Comparison of ENCODE assay signal across 17 mouse cellular contexts in genomic region chr17:75101994-75102393, GRCm38 (mm10).
"Had no signal": no experiment of that assay in that cellular context is flagged by ENCODE, and none has a peak within 500 bp of the region (broad histone marks: within the 10 kb centered on the region; RNA-seq: fewer than 3 reads in every experiment).

No protein-coding gene starts in this region.

- H3K4me1 ChIP-seq: liver, embryonic 12.5 days; liver, embryonic 15.5 days had no signal

- H3K4me3 ChIP-seq: layer of hippocampus, adult 2 months; liver, embryonic 12.5 days; liver, embryonic 15.5 days; lung, embryonic 15.5 days; midbrain, embryonic 10.5 days; midbrain, embryonic 13.5 days had no signal

- H3K9ac ChIP-seq: liver, embryonic 12.5 days; liver, embryonic 15.5 days; lung, embryonic 15.5 days; midbrain, embryonic 13.5 days had no signal

- H3K4me2 ChIP-seq: liver, embryonic 12.5 days; liver, embryonic 15.5 days; lung, embryonic 15.5 days; midbrain, embryonic 13.5 days had no signal

- H3K27me3 ChIP-seq: liver, embryonic 12.5 days; liver, embryonic 15.5 days; lung, embryonic 15.5 days; midbrain, embryonic 13.5 days had no signal

- ATAC-seq: inflammation-experienced regulatory T-cells, adult 6 months; intestine, embryonic 16.5 days; liver, embryonic 12.5 days; midbrain, embryonic 13.5 days had no signal

- H3K36me3 ChIP-seq: liver, embryonic 12.5 days; liver, embryonic 15.5 days; lung, embryonic 15.5 days; midbrain, embryonic 10.5 days; midbrain, embryonic 13.5 days had no signal

- H3K27ac ChIP-seq: layer of hippocampus, adult 2 months; liver, embryonic 12.5 days; liver, embryonic 15.5 days; lung, embryonic 15.5 days; midbrain, embryonic 10.5 days; midbrain, embryonic 13.5 days had no signal

- H3K9me3 ChIP-seq: liver, embryonic 12.5 days; liver, embryonic 15.5 days; lung, embryonic 15.5 days; midbrain, embryonic 10.5 days; midbrain, embryonic 13.5 days had no signal

- DNase-seq: kidney, postnatal 25 days; layer of hippocampus, adult 9-11 months; liver; lung, adult 18-20 months; lung, postnatal 10 days; lung, postnatal 36 days; thymus, adult 18-20 months; thymus, postnatal 14 days; thymus, postnatal 4 days had no signal
